Mouse (Mus musculus) megakaryocyte, embryonic 14.5 days (primary cell): ENCODE data around the gene Smyd5.

Experiments used
- FLI1 ChIP-seq: IDR thresholded peaks from 2 replicates; pipeline ENCODE4 v1.6.1; 2012; ENCODE audit warnings: low read length, inconsistent platforms, mixed read lengths
- GATA1 ChIP-seq: IDR thresholded peaks from 3 replicates; pipeline ENCODE4 v1.6.1; 2012; ENCODE audit warnings: mixed read lengths, low read length, inconsistent platforms, borderline replicate concordance

GRCm38 (mm10) chr6:85431842-85432431 lies at the start of gene Smyd5:
- TF ChIP-seq GATA1 (no peak), FLI1 (no peak)
